Mouse (Mus musculus): ENCODE results near the gene Sec14l1. TPM values are rescaled to one million over a fixed set of nuclear protein-coding genes. Genes with fewer than 3 reads are reported as not detected.
A peak's percentile ranks its signal among the peaks of the same experiment; 100 is the strongest.
"Not testable (repeated sequence)": the region's sequence is repeated elsewhere in the genome, so short reads cannot be mapped to it uniquely, and the experiment has no call there.

Sec14l1 gene
- total and polyA plus RNA-seq, 3 experiments, result 42.0 to 55.9 TPM; not detected in 1

DNA sequence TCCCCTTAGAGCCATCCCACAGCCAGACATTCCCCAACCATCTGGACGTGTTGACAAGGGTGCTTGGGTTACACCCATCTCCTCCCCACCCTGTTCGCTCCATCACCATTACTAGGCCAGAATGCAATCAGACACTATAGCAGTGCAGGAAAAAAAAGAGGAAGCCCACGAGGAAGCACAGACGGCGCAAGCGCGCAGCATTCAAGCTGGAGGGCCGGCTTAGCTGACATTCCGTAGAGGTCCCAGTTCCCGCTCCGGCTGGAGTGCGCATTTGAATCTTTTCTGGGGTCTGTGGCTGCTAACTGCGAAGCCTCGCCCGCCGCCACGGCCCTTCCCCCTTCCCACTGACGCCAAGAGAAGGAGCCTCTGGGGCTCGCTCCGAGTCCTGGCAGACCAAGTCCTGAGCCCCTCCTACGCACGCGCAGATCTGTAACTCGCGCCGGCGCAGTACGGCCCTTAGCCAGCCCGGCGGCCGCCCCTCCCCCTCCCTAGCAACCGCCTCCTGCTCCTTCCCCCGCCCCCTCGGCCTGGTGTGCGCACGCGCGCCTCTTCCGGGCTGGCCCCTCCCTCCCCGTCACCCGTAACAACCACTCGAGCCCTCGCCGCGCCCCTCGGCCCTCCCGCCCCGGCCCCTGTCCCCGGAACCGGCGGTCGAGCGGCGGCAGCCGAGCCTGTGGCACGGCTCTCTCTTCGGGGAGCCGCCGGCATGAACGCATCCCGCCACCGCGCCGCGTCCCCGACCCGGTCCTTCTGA is at the start of gene Sec14l1 (continued):
- TF ChIP-seq UBTF (IDR thresholded peaks at IDR 0.05; ENCODE audit: borderline replicate concordance, insufficient read depth, low read depth, low read length) (peak; percentile 74; the same call in 1 of the 2 replicates), JUND (IDR thresholded peaks at IDR 0.05; ENCODE audit: low read depth, low read length) (no peak), GABPA (IDR thresholded peaks at IDR 0.05; ENCODE audit: low read depth, low read length) (peak; percentile 78; the same call in 1 of the 2 replicates), EP300 (IDR thresholded peaks at IDR 0.05; ENCODE audit: low read depth in 1 of 2, low read length in 2 of 2) (peak in 1 of 2 experiments; percentile 80)

DNA sequence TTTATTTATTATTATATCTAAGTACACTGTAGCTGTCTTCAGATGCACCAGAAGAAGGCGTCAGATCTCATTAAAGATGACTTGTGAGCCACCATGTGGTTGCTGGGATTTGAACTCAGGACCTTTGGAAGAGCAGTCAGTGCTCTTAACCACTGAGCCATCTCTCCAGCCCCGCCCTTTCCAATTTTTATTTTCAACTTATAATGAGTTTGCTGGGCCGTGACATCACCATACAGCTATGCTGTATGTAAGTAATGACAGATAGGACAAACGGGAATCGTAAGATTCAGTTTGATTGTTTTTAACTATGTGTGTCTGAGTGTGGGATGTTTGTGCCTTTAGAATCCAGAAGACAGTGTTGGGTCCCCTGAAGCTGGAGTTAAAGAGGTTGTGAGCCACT is 49.4 kb upstream of the Sec14l1 start:
- not testable (repeated sequence) for H3K9ac ChIP-seq (ENCODE audit: control insufficient read depth, low read depth, low read length, poor library complexity, severe bottlenecking); H3K27me3 ChIP-seq (ENCODE audit: control insufficient read depth in 1 of 2, insufficient read depth in 2 of 2, low read length in 2 of 2)

GRCm38 (mm10) chr11:117066738-117067137 is 48.2 kb upstream of the Sec14l1 start:
- Histone ChIP-seq H3K36me3 (ENCODE audit: control insufficient read depth in 1 of 2, insufficient read depth in 2 of 2, low read length in 2 of 2) (no peaks in the 10 kb centered on the region), H3K27me3 (ENCODE audit: control insufficient read depth in 1 of 2, insufficient read depth in 2 of 2, low read length in 2 of 2) (no peaks in the 10 kb centered on the region; a peak in 1 of 4 replicates), H3K27ac (ENCODE audit: control insufficient read depth, low read depth, low read length) (no peak overlapping the region), H3K4me1 (ENCODE audit: control insufficient read depth in 1 of 2, insufficient read depth in 2 of 2, low read length in 2 of 2) (no peaks in the 10 kb centered on the region), H3K4me3 (ENCODE audit: control insufficient read depth in 1 of 2, insufficient read depth in 1 of 2, low read depth in 2 of 2, low read length in 2 of 2) (no peak overlapping the region), H3K9me3 (replicated peaks; ENCODE audit: insufficient read depth, low read length) (no peaks in the 10 kb centered on the region), H3K9ac (ENCODE audit: control insufficient read depth, low read depth, low read length, poor library complexity, severe bottlenecking) (no peak overlapping the region), H3K79me2 (ENCODE audit: control insufficient read depth, insufficient read depth, low read length, poor library complexity) (no peaks in the 10 kb centered on the region)
- no peak for TF ChIP-seq POLR2AphosphoS5 (IDR thresholded peaks at IDR 0.05; ENCODE audit: borderline replicate concordance, low read depth, low read length)
- no peak for TF ChIP-seq USF2 (IDR thresholded peaks at IDR 0.05; ENCODE audit: borderline replicate concordance in 1 of 2, insufficient read depth in 1 of 2, low read depth in 1 of 2, low read length in 2 of 2)
- no peak for TF ChIP-seq BHLHE40 (IDR thresholded peaks at IDR 0.05; ENCODE audit: borderline replicate concordance, low read depth, low read length)
- no peak for TF ChIP-seq GABPA (IDR thresholded peaks at IDR 0.05; ENCODE audit: low read depth, low read length)
- TF ChIP-seq ZC3H11A (IDR thresholded peaks at IDR 0.05; ENCODE audit: low read depth, low read length), result no peak
- no peak for TF ChIP-seq EP300 (IDR thresholded peaks at IDR 0.05; ENCODE audit: low read depth in 1 of 2, low read length in 2 of 2)
- DNase-seq (ENCODE audit: low read depth, low spot score), result peak; percentile 60

More for the DNA sequence above, 49.4 kb upstream of the Sec14l1 start:
- H3K9me3 ChIP-seq (replicated peaks; ENCODE audit: insufficient read depth, low read length); H3K4me3 ChIP-seq (ENCODE audit: control insufficient read depth in 1 of 2, insufficient read depth in 1 of 2, low read depth in 2 of 2, low read length in 2 of 2); H3K36me3 ChIP-seq (ENCODE audit: control insufficient read depth in 1 of 2, insufficient read depth in 2 of 2, low read length in 2 of 2); H3K27ac ChIP-seq (ENCODE audit: control insufficient read depth, low read depth, low read length); H3K79me2 ChIP-seq (ENCODE audit: control insufficient read depth, insufficient read depth, low read length, poor library complexity); H3K4me1 ChIP-seq (ENCODE audit: control insufficient read depth in 1 of 2, insufficient read depth in 2 of 2, low read length in 2 of 2): not testable (repeated sequence)
- DNase-seq (ENCODE audit: low read depth, low spot score), result peak; percentile 44
- peak; percentile 94 for TF ChIP-seq TBP (IDR thresholded peaks at IDR 0.05; ENCODE audit: low read depth, low read length)

DNA sequence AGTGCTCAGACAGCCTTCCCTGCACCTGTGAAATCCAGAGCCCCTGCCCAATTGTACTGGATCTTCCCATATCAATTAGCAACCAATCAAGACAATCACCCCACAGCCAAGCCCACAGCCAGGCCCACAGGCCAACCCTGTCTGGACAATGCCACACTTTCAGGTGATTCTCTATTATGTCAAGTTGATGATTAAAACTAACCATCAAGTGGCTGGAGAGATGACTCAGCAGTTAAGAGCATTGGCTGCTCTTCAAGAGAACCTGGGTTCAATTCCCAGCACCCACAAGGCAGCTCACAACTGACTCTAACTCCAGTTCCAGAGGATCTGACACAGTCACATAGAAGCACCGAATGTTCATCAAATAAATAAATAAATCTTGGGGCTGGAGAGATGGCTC is 46.6 kb upstream of the Sec14l1 start:
- Histone ChIP-seq H3K27me3 (ENCODE audit: control insufficient read depth in 1 of 2, insufficient read depth in 2 of 2, low read length in 2 of 2) (no peaks in the 10 kb centered on the region; a peak in 1 of 4 replicates), H3K36me3 (ENCODE audit: control insufficient read depth in 1 of 2, insufficient read depth in 2 of 2, low read length in 2 of 2) (no peaks in the 10 kb centered on the region), H3K79me2 (ENCODE audit: control insufficient read depth, insufficient read depth, low read length, poor library complexity) (no peaks in the 10 kb centered on the region), H3K9me3 (replicated peaks; ENCODE audit: insufficient read depth, low read length) (no peaks in the 10 kb centered on the region), H3K4me3 (ENCODE audit: control insufficient read depth in 1 of 2, insufficient read depth in 1 of 2, low read depth in 2 of 2, low read length in 2 of 2) (no peak overlapping the region), H3K27ac (ENCODE audit: control insufficient read depth, low read depth, low read length) (no peak overlapping the region), H3K9ac (ENCODE audit: control insufficient read depth, low read depth, low read length, poor library complexity, severe bottlenecking) (no peak overlapping the region), H3K4me1 (ENCODE audit: control insufficient read depth in 1 of 2, insufficient read depth in 2 of 2, low read length in 2 of 2) (no peaks in the 10 kb centered on the region)
- TF ChIP-seq E2F4 (IDR thresholded peaks at IDR 0.05; ENCODE audit: borderline replicate concordance, low read depth, low read length) (no peak), MAFK (IDR thresholded peaks at IDR 0.05; ENCODE audit: borderline replicate concordance, low read depth, low read length) (peak; percentile 45; the same call in 1 of the 2 replicates)
- DNase-seq (ENCODE audit: low read depth, low spot score), result peak; percentile 54

All from MEL (cell line).